Mouse (Mus musculus) ES-E14 (cell line): ENCODE results near the gene Klrc1.

Source experiments
- CHD2 ChIP-seq: IDR thresholded peaks from 2 replicates; pipeline ENCODE4 v1.6.1; 2014; ENCODE audit warnings: mild to moderate bottlenecking, low read depth, low read length, inconsistent platforms
- MAFK ChIP-seq: IDR thresholded peaks from 2 replicates; pipeline ENCODE4 v1.6.1; 2014; ENCODE audit warnings: mild to moderate bottlenecking, low read depth, low read length, inconsistent platforms; ENCODE audit not compliant: insufficient read depth

GRCm38 (mm10) chr6:129680379-129680778 is 1.6 kb upstream of the Klrc1 start:
- TF ChIP-seq CHD2 (no peak), MAFK (no peak)
